Comparison of ENCODE assay signal across 13 mouse cellular contexts in the genomic region with DNA sequence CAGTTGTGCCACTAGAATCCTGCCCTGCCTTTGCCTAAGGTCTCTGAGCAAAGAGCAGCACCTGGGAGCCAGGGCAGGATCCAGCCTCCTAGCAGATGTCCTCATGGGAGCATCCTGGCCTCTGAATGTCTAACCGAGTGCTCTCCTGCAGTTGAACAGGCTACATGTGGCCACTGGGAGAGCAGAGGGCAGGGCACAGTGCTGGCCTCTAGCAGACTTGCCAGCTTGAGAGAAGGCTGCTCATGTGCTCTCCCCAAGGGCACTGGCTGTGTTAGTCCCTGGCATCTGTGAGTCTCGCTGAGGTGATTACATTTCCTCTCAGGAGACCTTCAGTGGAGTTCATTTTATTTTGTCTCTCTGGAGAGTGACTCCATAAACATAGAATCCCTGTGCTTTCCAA. TPM values are rescaled to one million over a fixed set of nuclear protein-coding genes. Genes with fewer than 3 reads are reported as not detected.
DNase-seq lines count a peak whose midpoint lies in the region; ATAC-seq and TF ChIP-seq lines count a peak whose summit lies in the region.
"Had no signal": no experiment of that assay in that cellular context is flagged by ENCODE, and none has a peak within 500 bp of the region (broad histone marks: within the 10 kb centered on the region; RNA-seq: fewer than 3 reads in every experiment).

No protein-coding gene starts in this region.

- no peak for DNase-seq in cerebellum, postnatal 14 days
- DNase-seq in layer of hippocampus, adult 2 months (ENCODE audit: low spot score in 2 of 2), result no peak
- no peak for DNase-seq in layer of hippocampus, postnatal 14 days (ENCODE audit: low spot score in 2 of 2)
- DNase-seq in brain, adult 2 months (ENCODE audit: low read depth, low spot score), result peak; percentile 59
- peak; percentile 41 for DNase-seq in kidney, postnatal 10 days
- no peak for DNase-seq in thymus, adult 18-20 months
- DNase-seq in gastrocnemius, postnatal 10 days, result no peak
- DNase-seq: lung, postnatal 36 days; right cerebral cortex, postnatal 14 days; thymus, postnatal 14 days had no signal

- no peak for TF ChIP-seq CTCF in layer of hippocampus, adult 2 months (conservative IDR thresholded peaks at IDR 0.05)

- H3K4me3 ChIP-seq in layer of hippocampus, adult 2 months, result no peak overlapping the region
- H3K4me3 ChIP-seq: liver, embryonic 15.5 days; neural tube, embryonic 13.5 days had no signal

- H3K27ac ChIP-seq in layer of hippocampus, adult 2 months, result peak overlapping the region; percentile 59
- H3K27ac ChIP-seq: liver, embryonic 15.5 days had no signal

- ATAC-seq in cerebellum, adult (ENCODE audit: insufficient number of reproducible peaks, low FRiP score, low TSS enrichment), result peak; percentile 38

RNA-seq across cellular contexts. Expression of gene Cnnm1, which starts 35.4 kb away (rescaled TPM):
- 100 to 1,000 TPM; 113 to 115 TPM for total RNA-seq in layer of hippocampus, adult 2 months (2021)
- total RNA-seq in layer of hippocampus, postnatal 14 days (2021), result 10 to 100 TPM; 53.4 to 60.4 TPM
- total RNA-seq in gastrocnemius, postnatal 10 days (2021), result under 1 TPM; 0.28 to 0.29 TPM

RNA-seq across cellular contexts. Expression of gene Got1, which starts 48.8 kb away (rescaled TPM):
- 100 to 1,000 TPM; 324 to 355 TPM for total RNA-seq in layer of hippocampus, adult 2 months (2021)
- total RNA-seq in layer of hippocampus, postnatal 14 days (2021), result 100 to 1,000 TPM; 268 to 269 TPM
- total RNA-seq in gastrocnemius, postnatal 10 days (2021), result 100 to 1,000 TPM; 152 to 177 TPM

Comparison
In these comparisons a context has a peak if more than half of its experiments do, and no peak if none do; other contexts are left out.
1. DNase-seq: peak in brain, adult 2 months (single experiment) and kidney, postnatal 10 days (single experiment); none in cerebellum, postnatal 14 days (0 of 2), layer of hippocampus, adult 2 months (0 of 2), layer of hippocampus, postnatal 14 days (0 of 2), thymus, adult 18-20 months (0 of 2) and gastrocnemius, postnatal 10 days (single experiment).
2. RNA of gene Cnnm1, which starts 35.4 kb away (total RNA-seq): 113 to 115 TPM in layer of hippocampus, adult 2 months and 53.4 to 60.4 TPM in layer of hippocampus, postnatal 14 days; 0.28 to 0.29 TPM in gastrocnemius, postnatal 10 days; every median in the first group is over 10 times any median in the second.